Mouse (Mus musculus): ENCODE results near the gene Pygo1. TPM values are rescaled to one million over a fixed set of nuclear protein-coding genes. Genes with fewer than 3 reads are reported as not detected.

Gene Pygo1
- polyA plus RNA-seq, 1 experiment from 2014 or later = 10.8 TPM

DNA sequence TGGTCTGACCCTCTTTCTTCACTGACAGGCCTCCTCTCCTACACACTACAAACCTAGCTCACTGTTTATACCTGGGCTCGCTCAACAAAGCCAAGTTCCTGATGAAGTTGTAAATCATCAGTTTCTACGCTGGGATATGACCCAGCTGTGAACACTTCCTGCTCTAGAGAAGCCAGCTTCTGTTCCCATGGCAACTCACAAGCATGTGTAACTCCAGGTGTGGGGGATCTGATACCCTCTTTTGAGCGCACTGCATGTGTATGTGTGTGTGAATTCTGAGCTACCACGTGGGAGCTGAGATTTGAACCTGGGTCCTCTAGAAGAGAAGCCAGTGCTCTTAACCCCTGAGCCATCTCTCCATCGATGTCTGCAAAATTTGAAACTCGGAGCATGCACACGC lies 24.1 kb downstream of the Pygo1 start:
- ATAC-seq (ENCODE audit: low FRiP score) (no peak), DNase-seq (ENCODE audit: low spot score, missing footprints) (peak; percentile 70)
- Histone ChIP-seq H3K4me2 (no peak overlapping the region), H3K4me1 (ENCODE audit: control insufficient read depth, insufficient read depth, low read length) (no peaks in the 10 kb centered on the region), H3K36me3 (ENCODE audit: control insufficient read depth, insufficient read depth, low read length) (peaks cover 14% of the 10 kb centered on the region; the same call in 1 of the 2 replicates), H3K9ac (ENCODE audit: low read length) (no peak overlapping the region), H3K27me3 (ENCODE audit: control insufficient read depth, insufficient read depth, low read length) (no peaks in the 10 kb centered on the region), H3K4me3 (ENCODE audit: low read depth, low read length) (no peak overlapping the region), H3K9me3 (ENCODE audit: control insufficient read depth, low read length) (peaks cover 6% of the 10 kb centered on the region; the same call in 1 of the 2 replicates), H3K27ac (ENCODE audit: low read depth, low read length) (no peak overlapping the region)
- WGBS = 82% methylated on average over 7 of the region's 7 CpGs

GRCm38 (mm10) chr9:72954746-72955145 lies 29.3 kb downstream of the Pygo1 start:
- WGBS = 60% methylated on average over 2 of the region's 2 CpGs
- H3K27me3 ChIP-seq (ENCODE audit: control insufficient read depth, insufficient read depth, low read length) = no peaks in the 10 kb centered on the region
- no peak overlapping the region for H3K27ac ChIP-seq (ENCODE audit: low read depth, low read length)
- no peak overlapping the region for H3K4me3 ChIP-seq (ENCODE audit: low read depth, low read length)
- H3K4me2 ChIP-seq = no peak overlapping the region
- ATAC-seq (ENCODE audit: low FRiP score) (no peak), DNase-seq (ENCODE audit: low spot score, missing footprints) (peak; percentile 91)
- no peaks in the 10 kb centered on the region for H3K4me1 ChIP-seq (ENCODE audit: control insufficient read depth, insufficient read depth, low read length)
- no peaks in the 10 kb centered on the region for H3K9me3 ChIP-seq (ENCODE audit: control insufficient read depth, low read length)
- no peak overlapping the region for H3K9ac ChIP-seq (ENCODE audit: low read length)
- no peaks in the 10 kb centered on the region for H3K36me3 ChIP-seq (ENCODE audit: control insufficient read depth, insufficient read depth, low read length)

DNA sequence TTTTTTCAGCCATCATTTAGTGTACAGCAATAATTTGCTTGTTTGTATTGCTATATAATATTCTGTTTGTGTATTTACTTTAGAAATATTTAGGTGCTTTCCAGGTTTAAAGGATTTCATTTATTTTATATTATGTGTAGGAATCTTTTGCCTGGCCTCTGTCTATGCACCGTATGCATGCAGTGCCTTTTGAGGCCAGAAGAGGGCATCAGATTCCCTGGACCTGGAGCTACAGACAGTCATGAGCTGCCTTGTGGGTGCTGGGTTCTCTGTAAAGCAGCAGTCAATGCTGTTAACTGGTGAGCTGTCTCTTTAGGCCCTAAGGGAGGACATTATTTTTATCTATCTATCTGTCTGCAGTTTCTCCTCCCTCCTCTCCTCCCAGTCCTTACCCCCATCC lies 30.1 kb downstream of the Pygo1 start:
- Histone ChIP-seq H3K27me3 (ENCODE audit: control insufficient read depth, insufficient read depth, low read length) (no peaks in the 10 kb centered on the region), H3K9ac (ENCODE audit: low read length) (no peak overlapping the region), H3K4me3 (ENCODE audit: low read depth, low read length) (no peak overlapping the region), H3K4me1 (ENCODE audit: control insufficient read depth, insufficient read depth, low read length) (no peaks in the 10 kb centered on the region), H3K9me3 (ENCODE audit: control insufficient read depth, low read length) (no peaks in the 10 kb centered on the region), H3K4me2 (no peak overlapping the region), H3K27ac (ENCODE audit: low read depth, low read length) (no peak overlapping the region), H3K36me3 (ENCODE audit: control insufficient read depth, insufficient read depth, low read length) (no peaks in the 10 kb centered on the region)
- 13% methylated on average over 1 of the region's 1 CpGs for WGBS
- ATAC-seq (ENCODE audit: low FRiP score) = no peak
- DNase-seq (ENCODE audit: low spot score, missing footprints) = no peak

DNA sequence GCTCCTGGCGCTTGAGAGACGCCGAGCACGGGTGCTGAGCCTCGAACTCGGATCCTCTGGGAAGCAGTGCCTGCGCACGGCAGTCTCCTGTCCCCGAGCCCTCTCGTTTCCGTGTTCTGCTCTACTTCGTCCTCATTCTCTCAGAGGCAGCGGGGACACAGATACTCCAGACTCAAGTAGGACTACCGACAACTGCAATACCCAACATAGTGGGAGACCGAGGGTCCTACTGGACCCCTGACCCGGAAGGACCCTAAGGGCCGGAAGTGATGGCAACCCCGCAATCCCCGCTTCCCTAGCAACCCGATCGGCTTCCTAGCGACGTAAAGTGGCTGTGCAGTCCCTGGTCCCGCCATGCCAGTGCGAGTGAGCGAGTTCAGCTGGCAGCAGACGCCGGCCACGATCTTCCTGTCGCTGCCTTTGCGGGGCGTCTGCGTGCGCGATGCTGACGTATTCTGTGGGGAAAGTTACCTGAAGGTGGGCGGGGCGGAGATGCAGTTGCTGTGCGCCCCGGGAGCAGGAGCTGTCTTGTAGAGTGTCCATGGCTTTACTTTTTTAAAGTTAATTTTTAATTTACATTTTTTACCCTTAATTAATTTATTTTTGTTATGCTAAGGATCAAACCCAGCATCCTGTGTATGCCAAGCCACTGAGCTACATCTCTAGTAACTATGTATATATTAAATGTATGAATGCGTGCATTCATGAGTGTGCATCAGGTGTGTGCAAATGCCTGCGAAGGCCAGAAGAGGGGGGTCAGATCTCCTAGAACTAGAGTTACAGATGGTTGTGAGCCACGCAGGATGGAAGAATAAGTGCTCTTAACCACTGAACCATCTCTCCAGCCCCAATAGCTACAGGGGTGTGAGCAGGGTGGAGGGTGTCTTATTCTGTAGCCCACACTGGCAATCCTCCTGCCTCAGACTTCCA lies 33.3 kb downstream of the Pygo1 start, which contains the start of the genes Dyx1c1 and Gm44503:
TSS of gene Dyx1c1 (plus strand) at position 265 of the 930 bp plus-strand sequence.
TSS of gene Gm44503 (plus strand) at position 332 of the 930 bp plus-strand sequence.
- no peaks in the 10 kb centered on the region for H3K36me3 ChIP-seq (ENCODE audit: control insufficient read depth, insufficient read depth, low read length)
- ATAC-seq (ENCODE audit: low FRiP score) = peak; percentile 98
- WGBS = 3% methylated on average over 43 of the region's 43 CpGs

GRCm38 (mm10) chr9:72961346-72961745 lies 35.9 kb downstream of the Pygo1 start:
- WGBS = 81% methylated on average over 8 of the region's 8 CpGs
- ATAC-seq (ENCODE audit: low FRiP score) = no peak
- no peaks in the 10 kb centered on the region for H3K27me3 ChIP-seq (ENCODE audit: control insufficient read depth, insufficient read depth, low read length)

More for the DNA sequence above, 33.3 kb downstream of the Pygo1 start, which contains the start of the genes Dyx1c1 and Gm44503:
- H3K27ac ChIP-seq (ENCODE audit: low read depth, low read length) = peak within 1 kb of the TSS; percentile 30; the same call in 1 of the 2 replicates
- peak within 1 kb of the TSS; percentile 73 for H3K9ac ChIP-seq (ENCODE audit: low read length)
- H3K4me1 ChIP-seq (ENCODE audit: control insufficient read depth, insufficient read depth, low read length) = no peaks in the 10 kb centered on the region
- DNase-seq (ENCODE audit: low spot score, missing footprints) = peak; percentile 98
- peak within 1 kb of the TSS; percentile 57 for H3K4me2 ChIP-seq
- H3K9me3 ChIP-seq (ENCODE audit: control insufficient read depth, low read length) = no peaks in the 10 kb centered on the region
- no peaks in the 10 kb centered on the region for H3K27me3 ChIP-seq (ENCODE audit: control insufficient read depth, insufficient read depth, low read length)
- H3K4me3 ChIP-seq (ENCODE audit: low read depth, low read length) = peak within 1 kb of the TSS; percentile 71

DNA sequence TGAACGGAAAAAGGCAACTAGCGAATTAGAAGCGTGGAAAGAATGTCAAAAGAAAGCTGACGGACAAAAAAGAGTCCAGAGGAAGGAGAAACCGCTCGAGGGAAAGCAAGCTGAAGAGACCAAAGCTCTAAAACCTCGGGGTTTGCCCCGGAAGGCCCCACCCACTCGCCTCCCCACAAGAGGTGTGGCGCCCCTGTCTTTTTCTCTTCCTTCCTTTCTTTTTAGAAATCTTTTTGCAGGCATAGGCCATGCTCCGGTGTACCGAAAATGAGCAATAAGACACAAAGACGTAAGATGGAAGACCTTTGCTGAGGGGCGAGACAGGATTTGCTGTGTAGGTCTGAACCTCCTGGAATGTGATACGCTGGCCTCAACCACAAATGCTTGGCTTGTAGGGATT lies 36.5 kb downstream of the Pygo1 start:
- Histone ChIP-seq H3K9ac (ENCODE audit: low read length) (no peak overlapping the region), H3K4me3 (ENCODE audit: low read depth, low read length) (no peak overlapping the region), H3K9me3 (ENCODE audit: control insufficient read depth, low read length) (no peaks in the 10 kb centered on the region), H3K27me3 (ENCODE audit: control insufficient read depth, insufficient read depth, low read length) (no peaks in the 10 kb centered on the region), H3K27ac (ENCODE audit: low read depth, low read length) (no peak overlapping the region), H3K36me3 (ENCODE audit: control insufficient read depth, insufficient read depth, low read length) (no peaks in the 10 kb centered on the region), H3K4me1 (ENCODE audit: control insufficient read depth, insufficient read depth, low read length) (no peaks in the 10 kb centered on the region), H3K4me2 (no peak overlapping the region)
- ATAC-seq (ENCODE audit: low FRiP score) (no peak), DNase-seq (ENCODE audit: low spot score, missing footprints) (no peak)
- 80% methylated on average over 15 of the region's 15 CpGs for WGBS

More at GRCm38 (mm10) chr9:72961346-72961745, 35.9 kb downstream of the Pygo1 start:
- no peak for DNase-seq (ENCODE audit: low spot score, missing footprints)
- no peaks in the 10 kb centered on the region for H3K9me3 ChIP-seq (ENCODE audit: control insufficient read depth, low read length)
- H3K4me1 ChIP-seq (ENCODE audit: control insufficient read depth, insufficient read depth, low read length) = no peaks in the 10 kb centered on the region
- no peaks in the 10 kb centered on the region for H3K36me3 ChIP-seq (ENCODE audit: control insufficient read depth, insufficient read depth, low read length)
- H3K27ac ChIP-seq (ENCODE audit: low read depth, low read length) = no peak overlapping the region
- no peak overlapping the region for H3K9ac ChIP-seq (ENCODE audit: low read length)
- H3K4me2 ChIP-seq = no peak overlapping the region
- no peak overlapping the region for H3K4me3 ChIP-seq (ENCODE audit: low read depth, low read length)

DNA sequence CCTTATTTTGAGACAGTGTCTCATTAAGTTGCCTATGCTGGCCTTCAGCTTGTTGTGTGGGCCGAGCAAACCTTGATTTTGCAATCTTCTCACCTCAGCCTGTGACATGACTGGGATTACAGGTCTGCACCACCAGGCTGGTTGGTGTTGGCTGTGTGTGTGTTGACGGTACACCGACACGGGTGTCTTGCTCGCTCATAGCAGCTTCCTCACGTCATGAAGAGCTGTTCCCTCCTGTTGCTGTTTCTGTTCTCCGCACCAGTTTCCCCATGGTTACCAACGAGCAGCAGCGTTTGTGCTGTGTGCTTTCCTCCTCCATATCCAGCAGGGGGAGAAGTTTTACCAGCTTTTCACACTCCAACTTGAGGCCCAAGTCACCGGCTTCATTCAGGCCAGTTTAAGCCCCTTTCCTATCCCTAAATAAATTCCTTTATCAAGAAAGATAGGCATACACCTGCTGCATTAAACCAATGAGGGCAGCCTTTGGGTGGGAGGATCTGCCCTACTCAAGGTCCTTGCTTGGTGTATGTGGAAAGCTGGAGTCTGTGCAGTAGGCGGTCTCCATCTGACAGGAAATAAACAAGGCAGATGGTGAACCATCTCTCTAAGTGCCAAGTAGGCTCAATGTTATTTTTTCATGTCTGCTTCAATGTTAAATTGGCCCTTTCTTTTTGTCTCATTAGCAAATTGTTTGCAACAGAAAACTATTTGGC lies 43.1 kb downstream of the Pygo1 start:
- H3K9ac ChIP-seq (ENCODE audit: low read length) = no peak overlapping the region
- no peaks in the 10 kb centered on the region for H3K4me1 ChIP-seq (ENCODE audit: control insufficient read depth, insufficient read depth, low read length)
- H3K36me3 ChIP-seq (ENCODE audit: control insufficient read depth, insufficient read depth, low read length) = no peaks in the 10 kb centered on the region
- no peak overlapping the region for H3K4me2 ChIP-seq
- WGBS = 42% methylated on average over 11 of the region's 11 CpGs
- no peak for DNase-seq (ENCODE audit: low spot score, missing footprints)
- H3K4me3 ChIP-seq (ENCODE audit: low read depth, low read length) = no peak overlapping the region
- no peaks in the 10 kb centered on the region for H3K9me3 ChIP-seq (ENCODE audit: control insufficient read depth, low read length)
- H3K27me3 ChIP-seq (ENCODE audit: control insufficient read depth, insufficient read depth, low read length) = no peaks in the 10 kb centered on the region
- no peak overlapping the region for H3K27ac ChIP-seq (ENCODE audit: low read depth, low read length)
- ATAC-seq (ENCODE audit: low FRiP score) = no peak

DNA sequence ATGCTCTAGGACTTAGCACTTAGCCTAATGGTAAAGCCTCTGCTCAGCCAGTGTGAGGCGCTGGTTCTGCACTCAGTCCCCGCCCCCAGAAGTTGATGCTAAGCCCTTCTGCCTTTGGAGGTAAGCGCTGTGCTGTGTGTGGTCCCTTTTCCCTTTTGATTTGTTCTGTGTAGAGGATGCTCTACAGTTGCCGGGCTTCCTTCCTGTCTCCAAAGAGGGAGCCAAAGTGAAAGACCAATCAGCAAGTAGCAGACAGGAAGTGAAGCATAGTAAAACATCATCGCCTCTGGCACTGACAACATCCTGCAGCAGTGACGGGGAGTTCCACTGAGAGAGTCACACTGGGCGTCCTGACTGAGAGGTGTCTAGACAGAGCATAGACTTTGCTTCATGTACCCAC lies 44.4 kb downstream of the Pygo1 start:
- Histone ChIP-seq H3K4me2 (no peak overlapping the region), H3K27ac (ENCODE audit: low read depth, low read length) (no peak overlapping the region), H3K4me3 (ENCODE audit: low read depth, low read length) (no peak overlapping the region), H3K9ac (ENCODE audit: low read length) (no peak overlapping the region), H3K9me3 (ENCODE audit: control insufficient read depth, low read length) (no peaks in the 10 kb centered on the region), H3K27me3 (ENCODE audit: control insufficient read depth, insufficient read depth, low read length) (no peaks in the 10 kb centered on the region), H3K4me1 (ENCODE audit: control insufficient read depth, insufficient read depth, low read length) (no peaks in the 10 kb centered on the region), H3K36me3 (ENCODE audit: control insufficient read depth, insufficient read depth, low read length) (no peaks in the 10 kb centered on the region)
- ATAC-seq (ENCODE audit: low FRiP score) = no peak
- 71% methylated on average over 7 of the region's 7 CpGs for WGBS
- no peak for DNase-seq (ENCODE audit: low spot score, missing footprints)

DNA sequence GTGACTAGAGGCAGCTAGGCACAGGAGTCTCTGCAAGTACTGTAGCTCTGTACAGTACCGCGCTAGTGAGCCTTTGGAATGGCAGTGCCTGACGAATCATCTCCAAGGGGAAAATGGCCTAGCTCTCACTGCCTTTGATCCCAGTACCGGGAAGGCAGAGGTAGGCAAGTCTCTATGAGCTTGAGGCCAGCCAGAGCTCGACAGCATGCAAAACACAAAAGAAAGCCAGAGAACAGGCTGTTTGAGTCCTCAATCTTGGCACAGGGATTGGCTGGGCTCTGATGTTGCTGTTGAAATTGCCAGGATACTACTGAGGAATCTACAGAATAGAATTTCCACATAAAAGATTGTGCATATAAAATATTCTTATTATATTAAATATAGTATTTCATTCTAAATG lies 47.0 kb downstream of the Pygo1 start:
- DNase-seq (ENCODE audit: low spot score, missing footprints) (no peak), ATAC-seq (ENCODE audit: low FRiP score) (no peak)
- Histone ChIP-seq H3K4me2 (no peak overlapping the region), H3K27ac (ENCODE audit: low read depth, low read length) (no peak overlapping the region), H3K4me3 (ENCODE audit: low read depth, low read length) (no peak overlapping the region), H3K4me1 (ENCODE audit: control insufficient read depth, insufficient read depth, low read length) (no peaks in the 10 kb centered on the region), H3K9me3 (ENCODE audit: control insufficient read depth, low read length) (no peaks in the 10 kb centered on the region), H3K36me3 (ENCODE audit: control insufficient read depth, insufficient read depth, low read length) (no peaks in the 10 kb centered on the region), H3K27me3 (ENCODE audit: control insufficient read depth, insufficient read depth, low read length) (no peaks in the 10 kb centered on the region), H3K9ac (ENCODE audit: low read length) (no peak overlapping the region)
- WGBS = 86% methylated on average over 5 of the region's 5 CpGs
